Mouse (Mus musculus) hindbrain, embryonic 10.5 days (tissue): ENCODE data around the gene Slc7a8. TPM values are rescaled to one million over a fixed set of nuclear protein-coding genes. Genes with fewer than 3 reads are reported as not detected.
A peak's percentile ranks its signal among the peaks of the same experiment; 100 is the strongest.
"Not testable (repeated sequence)": the region's sequence is repeated elsewhere in the genome, so short reads cannot be mapped to it uniquely, and the experiment has no call there.

Experiments used
- DNase-seq: peaks from one replicate; pipeline ENCODE4 v3.0.0-alpha.2; 2017; ENCODE audit warnings: low spot score
- H3K27ac ChIP-seq: fragments of 300-500 bp; sonication (generic); 2 replicates; pipeline ENCODE4 v1.5.1; 2016; ENCODE audit warnings: mild to moderate bottlenecking, moderate library complexity
- H3K27me3 ChIP-seq: fragments of 300-500 bp; sonication (generic); 2 replicates; pipeline ENCODE4 v1.6.1; 2016; ENCODE audit warnings: mild to moderate bottlenecking; ENCODE audit not compliant: poor library complexity, insufficient read depth, severe bottlenecking
- H3K36me3 ChIP-seq: fragments of 300-500 bp; sonication (generic); 2 replicates; pipeline ENCODE4 v1.6.1; 2016; ENCODE audit warnings: mild to moderate bottlenecking, moderate library complexity
- H3K4me1 ChIP-seq: fragments of 300-500 bp; sonication (generic); replicated peaks from 2 replicates; pipeline ENCODE4 v1.6.1; 2016; ENCODE audit warnings: mild to moderate bottlenecking
- H3K4me3 ChIP-seq: fragments of 300-500 bp; sonication (generic); 2 replicates; pipeline ENCODE4 v1.5.1; 2016; ENCODE audit warnings: mild to moderate bottlenecking, moderate library complexity
- H3K9me3 ChIP-seq: fragments of 300-500 bp; sonication (generic); 2 replicates; pipeline ENCODE4 v1.6.1; 2016; ENCODE audit warnings: mild to moderate bottlenecking, moderate library complexity
- WGBS: fragments of 180-500 bp; shearing (Covaris S2); methylation state at CpG from one replicate; pipeline ENCODE4 v1.1.7; 2016; 5-methylcytosine and 5-hydroxymethylcytosine counted together
- polyA plus RNA-seq: library from polyadenylated mRNA; unstranded; fragments of >200 nt; fragmentation: Nextera tagmentation; extraction: Ambion mirVana; gene quantifications from 2 replicates; pipeline ENCODE4 v1.2.1, GENCODE M21; 2016

Gene Slc7a8
- polyA plus RNA-seq, 1 experiment from 2014 or later, result 3.5 TPM

- H3K4me1 ChIP-seq, result peaks cover 2% of the 10 kb centered on the region; the same call in 1 of the 2 replicates
- WGBS, result 90% methylated on average over 7 of the region's 7 CpGs
- H3K4me3 ChIP-seq, result no peak overlapping the region
- no peaks in the 10 kb centered on the region for H3K36me3 ChIP-seq
- H3K27me3 ChIP-seq, result peaks cover 12% of the 10 kb centered on the region
- no peaks in the 10 kb centered on the region for H3K9me3 ChIP-seq
- no peak overlapping the region for H3K27ac ChIP-seq
- no peak for DNase-seq
These were observed 6.2 kb downstream of the Slc7a8 start for GRCm38 (mm10) chr14:54775534-54776041.

- Histone ChIP-seq H3K4me3 (no peak overlapping the region), H3K36me3 (no peaks in the 10 kb centered on the region), H3K27ac (no peak overlapping the region), H3K9me3 (no peaks in the 10 kb centered on the region), H3K27me3 (no peaks in the 10 kb centered on the region), H3K4me1 (no peaks in the 10 kb centered on the region)
- WGBS, result 85% methylated on average over 20 of the region's 20 CpGs
- DNase-seq, result no peak
These were observed 9.4 kb downstream of the Slc7a8 start for GRCm38 (mm10) chr14:54772333-54772856.

- no peaks in the 10 kb centered on the region for H3K36me3 ChIP-seq
- 95% methylated on average over 5 of the region's 5 CpGs for WGBS
- H3K4me1 ChIP-seq, result no peaks in the 10 kb centered on the region
- no peak overlapping the region for H3K27ac ChIP-seq
- no peaks in the 10 kb centered on the region for H3K27me3 ChIP-seq
- DNase-seq, result no peak
- H3K9me3 ChIP-seq, result no peaks in the 10 kb centered on the region
- no peak overlapping the region for H3K4me3 ChIP-seq
These were observed 11.4 kb downstream of the Slc7a8 start for GRCm38 (mm10) chr14:54770373-54770772.

- Histone ChIP-seq H3K27ac (no peak overlapping the region), H3K36me3 (no peaks in the 10 kb centered on the region), H3K4me3 (no peak overlapping the region), H3K9me3 (no peaks in the 10 kb centered on the region), H3K27me3 (no peaks in the 10 kb centered on the region), H3K4me1 (no peaks in the 10 kb centered on the region)
- 92% methylated on average over 5 of the region's 5 CpGs for WGBS
- DNase-seq, result no peak
These were observed 12.7 kb downstream of the Slc7a8 start for GRCm38 (mm10) chr14:54769068-54769425.

GRCm38 (mm10) chr14:54768314-54769067 is 13.3 kb downstream of the Slc7a8 start:
- no peaks in the 10 kb centered on the region for H3K36me3 ChIP-seq
- no peaks in the 10 kb centered on the region for H3K27me3 ChIP-seq
- H3K27ac ChIP-seq, result no peak overlapping the region
- no peak overlapping the region for H3K4me3 ChIP-seq
- no peaks in the 10 kb centered on the region for H3K9me3 ChIP-seq
- 89% methylated on average over 10 of the region's 10 CpGs for WGBS
- DNase-seq, result no peak
- no peaks in the 10 kb centered on the region for H3K4me1 ChIP-seq

- not testable (repeated sequence) for DNase-seq, H3K36me3 ChIP-seq, H3K9me3 ChIP-seq, H3K4me3 ChIP-seq, H3K27ac ChIP-seq, H3K4me1 ChIP-seq, H3K27me3 ChIP-seq
- WGBS, result 94% methylated on average over 7 of the region's 7 CpGs
These were observed 14.8 kb downstream of the Slc7a8 start for GRCm38 (mm10) chr14:54766937-54767336.

GRCm38 (mm10) chr14:54756382-54756781 is 25.4 kb downstream of the Slc7a8 start:
- Histone ChIP-seq H3K4me3 (no peak overlapping the region), H3K36me3 (no peaks in the 10 kb centered on the region), H3K4me1 (peaks cover 21% of the 10 kb centered on the region), H3K27ac (0 out of 2 replicates have a peak overlapping the region, but pooled peaks have one; percentile 9), H3K27me3 (no peaks in the 10 kb centered on the region), H3K9me3 (no peaks in the 10 kb centered on the region)
- no peak for DNase-seq
- WGBS, result 94% methylated on average over 6 of the region's 6 CpGs

GRCm38 (mm10) chr14:54754602-54755018 is 27.1 kb downstream of the Slc7a8 start:
- Histone ChIP-seq H3K4me3 (no peak overlapping the region), H3K36me3 (no peaks in the 10 kb centered on the region), H3K9me3 (no peaks in the 10 kb centered on the region), H3K27me3 (no peaks in the 10 kb centered on the region), H3K4me1 (peaks cover 17% of the 10 kb centered on the region), H3K27ac (peak overlapping the region; percentile 72)
- DNase-seq, result peak; percentile 18
- 42% methylated on average over 6 of the region's 6 CpGs for WGBS

- no peak for DNase-seq
- Histone ChIP-seq H3K27me3 (no peaks in the 10 kb centered on the region), H3K36me3 (no peaks in the 10 kb centered on the region), H3K9me3 (no peaks in the 10 kb centered on the region), H3K4me1 (peaks cover 17% of the 10 kb centered on the region), H3K4me3 (no peak overlapping the region), H3K27ac (no peak overlapping the region; the same call in 1 of the 2 replicates)
- 72% methylated on average over 14 of the region's 14 CpGs for WGBS
These were observed 27.7 kb downstream of the Slc7a8 start for GRCm38 (mm10) chr14:54753986-54754601.

GRCm38 (mm10) chr14:54752938-54753337 is 28.8 kb downstream of the Slc7a8 start:
- 87% methylated on average over 6 of the region's 6 CpGs for WGBS
- Histone ChIP-seq H3K4me3 (no peak overlapping the region), H3K9me3 (no peaks in the 10 kb centered on the region), H3K36me3 (no peaks in the 10 kb centered on the region), H3K27ac (no peak overlapping the region), H3K27me3 (no peaks in the 10 kb centered on the region), H3K4me1 (peaks cover 21% of the 10 kb centered on the region)
- DNase-seq, result no peak

GRCm38 (mm10) chr14:54751768-54752167 is 30.0 kb downstream of the Slc7a8 start:
- H3K4me1 ChIP-seq, result peaks cover 21% of the 10 kb centered on the region
- no peak overlapping the region for H3K4me3 ChIP-seq
- DNase-seq, result no peak
- H3K27ac ChIP-seq, result no peak overlapping the region
- H3K36me3 ChIP-seq, result no peaks in the 10 kb centered on the region
- WGBS, result 79% methylated on average over 1 of the region's 1 CpGs
- no peaks in the 10 kb centered on the region for H3K27me3 ChIP-seq
- H3K9me3 ChIP-seq, result no peaks in the 10 kb centered on the region

GRCm38 (mm10) chr14:54749238-54749637 is 32.5 kb downstream of the Slc7a8 start:
- Histone ChIP-seq H3K27ac (no peak overlapping the region), H3K36me3 (no peaks in the 10 kb centered on the region), H3K27me3 (no peaks in the 10 kb centered on the region), H3K4me1 (peaks cover 14% of the 10 kb centered on the region), H3K9me3 (no peaks in the 10 kb centered on the region), H3K4me3 (no peak overlapping the region)
- DNase-seq, result no peak
- 72% methylated on average over 4 of the region's 4 CpGs for WGBS
